Comparison of ENCODE assay signal across 22 mouse cellular contexts in genomic region chr13:48691991-48692390, GRCm38 (mm10). TPM values are rescaled to one million over a fixed set of nuclear protein-coding genes. Genes with fewer than 3 reads are reported as not detected.
A peak's percentile ranks its signal among the peaks of the same experiment; 100 is the strongest.
DNase-seq lines count a peak whose midpoint lies in the region; ATAC-seq lines count a peak whose summit lies in the region.
"Had no signal": no experiment of that assay in that cellular context is flagged by ENCODE, and none has a peak within 500 bp of the region (broad histone marks: within the 10 kb centered on the region; RNA-seq: fewer than 3 reads in every experiment).

No protein-coding gene starts in this region.

- no peak for DNase-seq in frontal cortex, postnatal 14 days (ENCODE audit: low spot score in 2 of 2)
- DNase-seq in left cerebral cortex, adult 11 months (ENCODE audit: low spot score) = peak; percentile 6
- DNase-seq in left cerebral cortex, postnatal 36 days (ENCODE audit: low spot score in 2 of 2) = no peak
- peak; percentile 59 for DNase-seq in brain, adult 2 months (ENCODE audit: low read depth, low spot score)
- DNase-seq in adrenal gland, adult (ENCODE audit: inconsistent age in 2 of 2, low spot score in 1 of 2) = no peak
- DNase-seq: adrenal gland, adult 2 months; adrenal gland, postnatal 10 days; adrenal gland, postnatal 25 days; B cell, adult 2 months; cerebellum, adult 11-12 months; cerebellum, adult 2 months; cerebellum, adult 9-10 months; cerebellum, postnatal 10 days; cerebellum, postnatal 25 days had no signal

- ATAC-seq in frontal cortex, adult (ENCODE audit: low TSS enrichment) = peak; percentile 87
- ATAC-seq: activated CD4-positive, CD25-positive, alpha-beta regulatory T cell, adult 4 months; CD4-positive, CD25-positive, alpha-beta regulatory T cell, adult 4 months; forebrain, embryonic 14.5 days; forebrain, embryonic 16.5 days; Patski had no signal

- intact Hi-C loops in left cerebral cortex, postnatal 36 days (cut with DNase I) = no loop called here

RNA-seq across cellular contexts. Expression of gene Barx1, which starts 29.2 kb away (rescaled TPM):
- total RNA-seq in left cerebral cortex, postnatal 36 days (2021) = not detected
- total RNA-seq: adrenal gland, adult 2 months; adrenal gland, postnatal 25 days; CH12.LX; G1E had no signal

Comparison
In these comparisons a context has a peak if more than half of its experiments do, and no peak if none do; other contexts are left out.
1. DNase-seq: peak in left cerebral cortex, adult 11 months (single experiment) and brain, adult 2 months (single experiment); none in frontal cortex, postnatal 14 days (0 of 2), left cerebral cortex, postnatal 36 days (0 of 2) and adrenal gland, adult (0 of 2).